Mouse (Mus musculus) heart, embryonic 16.5 days (tissue): ENCODE data around the gene Tbc1d22a. TPM values are rescaled to one million over a fixed set of nuclear protein-coding genes. Genes with fewer than 3 reads are reported as not detected.

Experiments
- ATAC-seq: fragments of 200-750 bp; cut with Nextera tagmentation; replicated peaks from 2 replicates; pipeline ENCODE4 v1.8.0; 2017; ENCODE audit warnings: moderate number of reproducible peaks; ENCODE audit not compliant: insufficient read depth, low FRiP score; ENCODE audit errors: extremely low read depth
- H3K27ac ChIP-seq: fragments of 300-500 bp; sonication (generic); 2 replicates; pipeline ENCODE4 v1.5.1; 2014; ENCODE audit warnings: mild to moderate bottlenecking, low read length, control low read depth, moderate library complexity
- H3K27me3 ChIP-seq: fragments of 300-500 bp; sonication (generic); 2 replicates; pipeline ENCODE4 v1.6.1; 2014; ENCODE audit warnings: low read length, mixed read lengths; ENCODE audit not compliant: control insufficient read depth, insufficient read depth
- H3K36me3 ChIP-seq: fragments of 300-500 bp; sonication (generic); 2 replicates; pipeline ENCODE4 v1.6.1; 2014; ENCODE audit not compliant: control insufficient read depth, insufficient read depth
- H3K4me1 ChIP-seq: fragments of 300-500 bp; sonication (generic); 2 replicates; pipeline ENCODE4 v1.6.1; 2014; ENCODE audit warnings: low read length, mixed read lengths; ENCODE audit not compliant: control insufficient read depth, insufficient read depth
- H3K4me2 ChIP-seq: fragments of 300-500 bp; sonication (generic); 2 replicates; pipeline ENCODE4 v1.6.1; 2014; ENCODE audit warnings: low read depth, mild to moderate bottlenecking, control low read depth, low read length
- H3K4me3 ChIP-seq: fragments of 300-500 bp; sonication (generic); 2 replicates; pipeline ENCODE4 v1.5.1; 2014; ENCODE audit warnings: mild to moderate bottlenecking, control low read depth, low read length
- H3K9ac ChIP-seq: fragments of 300-500 bp; sonication (generic); 2 replicates; pipeline ENCODE4 v1.6.1; 2014; ENCODE audit warnings: low read length, control low read depth
- H3K9me3 ChIP-seq: fragments of 300-500 bp; sonication (generic); replicated peaks from 2 replicates; pipeline ENCODE4 v1.6.1; 2016; ENCODE audit warnings: low read length; ENCODE audit not compliant: control insufficient read depth
- WGBS: fragments of 180-500 bp; shearing (Covaris S2); extraction: QIAGEN DNeasy Blood & Tissue Kit; methylation state at CpG from one replicate; pipeline ENCODE4 v1.1.7; 2014; 5-methylcytosine and 5-hydroxymethylcytosine counted together
- polyA plus RNA-seq: library from polyadenylated mRNA; unstranded; fragments of >200 nt; fragmentation: Nextera tagmentation; extraction: Ambion mirVana; gene quantifications from 2 replicates; pipeline ENCODE4 v1.2.1, GENCODE M21; 2015

The Tbc1d22a gene
- polyA plus RNA-seq, 1 experiment from 2014 or later = 11.5 TPM

GRCm38 (mm10) chr15:86234001-86234400 lies 19.7 kb downstream of the Tbc1d22a start:
- no peak overlapping the region for H3K4me2 ChIP-seq
- no peaks in the 10 kb centered on the region for H3K27me3 ChIP-seq
- H3K4me3 ChIP-seq = no peak overlapping the region
- no peaks in the 10 kb centered on the region for H3K36me3 ChIP-seq
- no peaks in the 10 kb centered on the region for H3K9me3 ChIP-seq
- no peak overlapping the region for H3K9ac ChIP-seq
- no peak for ATAC-seq
- peaks cover 13% of the 10 kb centered on the region for H3K4me1 ChIP-seq
- no peak overlapping the region for H3K27ac ChIP-seq
- WGBS = 88% methylated on average over 5 of the region's 5 CpGs

- Histone ChIP-seq H3K36me3 (0 out of 2 replicates have a peak, but pooled peaks cover 3% of the 10 kb centered on the region), H3K9me3 (no peaks in the 10 kb centered on the region), H3K4me1 (peaks cover 13% of the 10 kb centered on the region), H3K4me2 (no peak overlapping the region), H3K9ac (peak overlapping the region; percentile 45; the same call in 1 of the 2 replicates), H3K27ac (peak overlapping the region; percentile 73), H3K4me3 (no peak overlapping the region), H3K27me3 (no peaks in the 10 kb centered on the region)
- 76% methylated on average over 22 of the region's 22 CpGs for WGBS
- ATAC-seq = peak; percentile 46; the same call in 1 of the 2 replicates
Observed at GRCm38 (mm10) chr15:86234517-86235441, 20.5 kb downstream of the Tbc1d22a start.

GRCm38 (mm10) chr15:86236252-86236651 lies 22.0 kb downstream of the Tbc1d22a start:
- no peak overlapping the region for H3K27ac ChIP-seq
- H3K27me3 ChIP-seq = no peaks in the 10 kb centered on the region
- H3K4me1 ChIP-seq = peaks cover 13% of the 10 kb centered on the region
- H3K36me3 ChIP-seq = 0 out of 2 replicates have a peak, but pooled peaks cover 6% of the 10 kb centered on the region
- H3K9ac ChIP-seq = no peak overlapping the region
- 33% methylated on average over 4 of the region's 4 CpGs for WGBS
- H3K9me3 ChIP-seq = no peaks in the 10 kb centered on the region
- H3K4me2 ChIP-seq = no peak overlapping the region
- no peak overlapping the region for H3K4me3 ChIP-seq
- ATAC-seq = no peak

- Histone ChIP-seq H3K4me1 (peaks cover 3% of the 10 kb centered on the region; the same call in 1 of the 2 replicates), H3K4me2 (no peak overlapping the region), H3K4me3 (no peak overlapping the region), H3K27me3 (no peaks in the 10 kb centered on the region), H3K9me3 (no peaks in the 10 kb centered on the region), H3K9ac (no peak overlapping the region), H3K27ac (no peak overlapping the region), H3K36me3 (0 out of 2 replicates have a peak, but pooled peaks cover 6% of the 10 kb centered on the region)
- 86% methylated on average over 3 of the region's 3 CpGs for WGBS
- no peak for ATAC-seq
Observed at GRCm38 (mm10) chr15:86238076-86238475, 23.8 kb downstream of the Tbc1d22a start.

- Histone ChIP-seq H3K27me3 (no peaks in the 10 kb centered on the region), H3K4me3 (no peak overlapping the region), H3K4me1 (peaks cover 3% of the 10 kb centered on the region; the same call in 1 of the 2 replicates), H3K9me3 (no peaks in the 10 kb centered on the region), H3K4me2 (no peak overlapping the region), H3K36me3 (0 out of 2 replicates have a peak, but pooled peaks cover 6% of the 10 kb centered on the region), H3K27ac (no peak overlapping the region), H3K9ac (no peak overlapping the region)
- no peak for ATAC-seq
- 81% methylated on average over 6 of the region's 6 CpGs for WGBS
Observed at GRCm38 (mm10) chr15:86239068-86239467, 24.8 kb downstream of the Tbc1d22a start.

GRCm38 (mm10) chr15:86239801-86240200 lies 25.5 kb downstream of the Tbc1d22a start:
- 0 out of 2 replicates have a peak, but pooled peaks cover 6% of the 10 kb centered on the region for H3K36me3 ChIP-seq
- peaks cover 3% of the 10 kb centered on the region; the same call in 1 of the 2 replicates for H3K4me1 ChIP-seq
- no peak overlapping the region for H3K4me2 ChIP-seq
- ATAC-seq = no peak
- 33% methylated on average over 10 of the region's 10 CpGs for WGBS
- H3K9ac ChIP-seq = no peak overlapping the region
- H3K27me3 ChIP-seq = no peaks in the 10 kb centered on the region
- no peak overlapping the region for H3K27ac ChIP-seq
- no peak overlapping the region for H3K4me3 ChIP-seq
- H3K9me3 ChIP-seq = no peaks in the 10 kb centered on the region

GRCm38 (mm10) chr15:86243708-86244107 lies 29.4 kb downstream of the Tbc1d22a start:
- no peak overlapping the region for H3K27ac ChIP-seq
- H3K4me1 ChIP-seq = no peaks in the 10 kb centered on the region
- H3K27me3 ChIP-seq = no peaks in the 10 kb centered on the region
- H3K4me3 ChIP-seq = no peak overlapping the region
- no peak for ATAC-seq
- 39% methylated on average over 8 of the region's 8 CpGs for WGBS
- no peak overlapping the region for H3K9ac ChIP-seq
- no peaks in the 10 kb centered on the region for H3K9me3 ChIP-seq
- peaks cover 6% of the 10 kb centered on the region; the same call in 1 of the 2 replicates for H3K36me3 ChIP-seq
- H3K4me2 ChIP-seq = no peak overlapping the region

- 81% methylated on average over 2 of the region's 2 CpGs for WGBS
- no peak overlapping the region for H3K4me2 ChIP-seq
- no peaks in the 10 kb centered on the region for H3K27me3 ChIP-seq
- no peaks in the 10 kb centered on the region for H3K9me3 ChIP-seq
- peaks cover 4% of the 10 kb centered on the region; the same call in 1 of the 2 replicates for H3K36me3 ChIP-seq
- no peaks in the 10 kb centered on the region for H3K4me1 ChIP-seq
- ATAC-seq = no peak
- H3K27ac ChIP-seq = no peak overlapping the region
- H3K4me3 ChIP-seq = no peak overlapping the region
- no peak overlapping the region for H3K9ac ChIP-seq
Observed at GRCm38 (mm10) chr15:86244380-86244779, 30.1 kb downstream of the Tbc1d22a start.

- H3K27me3 ChIP-seq = no peaks in the 10 kb centered on the region
- no peaks in the 10 kb centered on the region; the same call in 1 of the 2 replicates for H3K36me3 ChIP-seq
- ATAC-seq = no peak
Observed at GRCm38 (mm10) chr15:86250269-86250668, 36.0 kb downstream of the Tbc1d22a start.

More at GRCm38 (mm10) chr15:86250269-86250668, 36.0 kb downstream of the Tbc1d22a start:
- 70% methylated on average over 9 of the region's 9 CpGs for WGBS
- Histone ChIP-seq H3K4me1 (no peaks in the 10 kb centered on the region), H3K4me3 (no peak overlapping the region), H3K9ac (no peak overlapping the region), H3K9me3 (no peaks in the 10 kb centered on the region), H3K4me2 (no peak overlapping the region), H3K27ac (no peak overlapping the region)
